Mouse (Mus musculus): ENCODE results near the gene Ankrd13b. TPM values are rescaled to one million over a fixed set of nuclear protein-coding genes. Genes with fewer than 3 reads are reported as not detected.
A peak's percentile ranks its signal among the peaks of the same experiment; 100 is the strongest.

Gene Ankrd13b
- total and polyA plus RNA-seq, 2 experiments = 0.37 to 8.0 TPM

DNA sequence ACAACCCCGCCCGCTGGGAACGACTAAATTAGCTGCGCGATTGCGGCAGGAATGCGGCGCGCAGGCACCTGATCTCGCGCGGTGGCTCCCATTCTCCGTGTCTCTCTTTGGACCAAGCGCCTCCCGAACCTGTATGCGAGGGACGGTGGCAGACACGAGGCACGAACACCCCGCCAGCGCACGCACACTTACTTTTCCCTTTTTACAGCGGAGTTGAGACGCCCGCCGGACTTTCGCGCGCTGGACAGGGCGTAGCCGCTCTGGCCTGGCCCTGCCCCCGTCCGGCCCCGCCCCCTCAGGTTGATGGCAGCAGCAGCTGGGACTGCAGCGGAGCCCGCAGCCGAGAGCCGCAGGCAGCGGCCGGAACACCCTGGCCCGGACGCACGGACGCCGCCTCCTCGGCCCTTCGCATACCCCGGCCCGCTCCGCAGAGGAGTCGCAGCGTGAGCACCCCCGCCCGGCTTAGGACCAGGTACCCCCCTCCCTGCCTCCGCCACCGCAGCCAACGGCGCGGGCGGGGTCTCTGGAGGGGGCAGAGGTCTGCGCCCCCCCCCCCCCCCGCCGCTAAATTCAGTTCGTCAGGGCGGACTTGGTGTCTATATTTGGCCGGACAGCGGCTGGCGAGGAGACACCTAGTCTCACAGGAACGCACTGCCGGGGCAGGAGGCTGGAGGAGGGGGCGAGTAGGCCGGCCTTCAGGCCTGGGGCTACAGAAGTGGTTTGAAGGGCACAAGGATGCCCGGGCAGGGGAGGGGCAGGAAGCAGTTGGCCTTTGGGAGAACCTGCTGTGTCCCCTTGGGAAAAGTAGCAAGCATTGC is 27.0 kb downstream of the Ankrd13b start, which contains the start of gene Coro6:
Coro6 (plus strand) TSS at position 129 of the 818 bp plus-strand sequence.
- Histone ChIP-seq H3K27me3 (ENCODE audit: control insufficient read depth, insufficient read depth, low read length) (peaks cover 3% of the 10 kb centered on the region; the same call in 1 of the 2 replicates), H3K9ac (ENCODE audit: low read depth, low read length) (peak within 1 kb of the TSS; percentile 58), H3K4me1 (ENCODE audit: control insufficient read depth, insufficient read depth, low read length) (peaks cover 6% of the 10 kb centered on the region; the same call in 1 of the 2 replicates), H3K4me3 (ENCODE audit: insufficient read depth, low read depth, low read length) (peak within 1 kb of the TSS; percentile 68), H3K36me3 (ENCODE audit: control insufficient read depth, insufficient read depth, low read length) (no peaks in the 10 kb centered on the region), H3K27ac (replicated peaks; ENCODE audit: insufficient read depth, low read depth, low read length) (no peak within 1 kb of the TSS), H3K79me2 (ENCODE audit: control insufficient read depth, insufficient read depth, low read length) (no peaks in the 10 kb centered on the region)
- 2% methylated on average over 72 of the region's 73 CpGs for WGBS
- TF ChIP-seq CTCF (IDR thresholded peaks at IDR 0.05; ENCODE audit: low read depth, low read length) (no peak), POLR2A (IDR thresholded peaks at IDR 0.05; ENCODE audit: extremely low read depth, insufficient read depth, low read length) (no peak)
- peak; percentile 45 for DNase-seq (ENCODE audit: extremely low read depth, low read depth, low spot score)

DNA sequence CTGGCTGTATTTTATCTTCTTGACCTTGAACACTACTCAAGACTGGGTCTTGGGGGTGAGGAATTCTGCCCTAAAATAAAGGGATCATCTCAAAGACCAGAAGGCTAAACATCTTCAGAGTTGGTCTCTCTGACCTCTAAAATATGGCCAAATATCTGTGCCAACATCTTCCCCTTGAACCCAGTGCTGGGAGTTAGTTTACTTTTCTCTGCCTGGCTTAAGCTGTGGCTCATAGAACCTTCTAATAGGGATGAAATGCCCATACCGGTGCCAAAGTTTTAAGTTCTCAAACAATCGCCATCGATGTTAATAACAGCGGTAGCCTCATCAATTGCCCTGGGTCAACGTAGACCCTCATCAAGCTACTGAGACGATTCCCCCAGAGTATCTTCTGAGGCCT is 27.6 kb downstream of the Ankrd13b start:
- H3K79me2 ChIP-seq (ENCODE audit: control insufficient read depth, insufficient read depth, low read length) = no peaks in the 10 kb centered on the region
- H3K27me3 ChIP-seq (ENCODE audit: control insufficient read depth, insufficient read depth, low read length) = peaks cover 3% of the 10 kb centered on the region; the same call in 1 of the 2 replicates
- H3K4me1 ChIP-seq (ENCODE audit: control insufficient read depth, insufficient read depth, low read length) = peaks cover 3% of the 10 kb centered on the region; the same call in 1 of the 2 replicates
- H3K9ac ChIP-seq (ENCODE audit: low read depth, low read length) = peak overlapping the region; percentile 58; the same call in 1 of the 2 replicates
- peak overlapping the region; percentile 68; the same call in 1 of the 2 replicates for H3K4me3 ChIP-seq (ENCODE audit: insufficient read depth, low read depth, low read length)
- DNase-seq (ENCODE audit: extremely low read depth, low read depth, low spot score) = no peak
- H3K27ac ChIP-seq (replicated peaks; ENCODE audit: insufficient read depth, low read depth, low read length) = no peak overlapping the region
- H3K36me3 ChIP-seq (ENCODE audit: control insufficient read depth, insufficient read depth, low read length) = no peaks in the 10 kb centered on the region
- no peak for TF ChIP-seq CTCF (IDR thresholded peaks at IDR 0.05; ENCODE audit: low read depth, low read length)
- TF ChIP-seq POLR2A (IDR thresholded peaks at IDR 0.05; ENCODE audit: extremely low read depth, insufficient read depth, low read length) = no peak
- 4% methylated on average over 6 of the region's 6 CpGs for WGBS

DNA sequence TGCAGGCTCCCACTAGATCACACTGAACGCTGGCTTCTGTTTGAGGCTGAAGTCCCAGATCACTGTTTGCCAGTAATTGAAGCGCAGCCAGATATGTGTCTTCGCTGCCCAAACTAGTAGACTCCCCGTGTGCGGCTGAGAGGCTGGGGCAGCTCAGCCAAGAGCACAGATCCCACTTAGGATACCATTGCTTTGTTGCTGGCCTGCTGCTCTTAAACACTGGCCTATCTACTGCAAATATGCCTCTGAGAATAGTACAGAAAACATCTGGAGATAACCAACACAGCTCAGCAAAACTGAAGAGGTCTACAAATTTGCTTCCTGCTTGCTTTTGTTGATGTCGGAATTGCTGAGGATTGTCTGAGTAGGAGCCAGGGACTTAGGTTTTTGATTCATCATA is 32.6 kb downstream of the Ankrd13b start:
- Histone ChIP-seq H3K79me2 (ENCODE audit: control insufficient read depth, insufficient read depth, low read length) (no peaks in the 10 kb centered on the region), H3K27ac (replicated peaks; ENCODE audit: insufficient read depth, low read depth, low read length) (no peak overlapping the region), H3K4me1 (ENCODE audit: control insufficient read depth, insufficient read depth, low read length) (peaks cover 2% of the 10 kb centered on the region; the same call in 1 of the 2 replicates), H3K36me3 (ENCODE audit: control insufficient read depth, insufficient read depth, low read length) (peaks cover 8% of the 10 kb centered on the region; the same call in 1 of the 2 replicates), H3K27me3 (ENCODE audit: control insufficient read depth, insufficient read depth, low read length) (no peaks in the 10 kb centered on the region), H3K9ac (ENCODE audit: low read depth, low read length) (no peak overlapping the region), H3K4me3 (ENCODE audit: insufficient read depth, low read depth, low read length) (no peak overlapping the region)
- TF ChIP-seq POLR2A (IDR thresholded peaks at IDR 0.05; ENCODE audit: extremely low read depth, insufficient read depth, low read length) (no peak), CTCF (IDR thresholded peaks at IDR 0.05; ENCODE audit: low read depth, low read length) (no peak)
- peak; percentile 56 for DNase-seq (ENCODE audit: extremely low read depth, low read depth, low spot score)
- WGBS = 24% methylated on average over 6 of the region's 6 CpGs

DNA sequence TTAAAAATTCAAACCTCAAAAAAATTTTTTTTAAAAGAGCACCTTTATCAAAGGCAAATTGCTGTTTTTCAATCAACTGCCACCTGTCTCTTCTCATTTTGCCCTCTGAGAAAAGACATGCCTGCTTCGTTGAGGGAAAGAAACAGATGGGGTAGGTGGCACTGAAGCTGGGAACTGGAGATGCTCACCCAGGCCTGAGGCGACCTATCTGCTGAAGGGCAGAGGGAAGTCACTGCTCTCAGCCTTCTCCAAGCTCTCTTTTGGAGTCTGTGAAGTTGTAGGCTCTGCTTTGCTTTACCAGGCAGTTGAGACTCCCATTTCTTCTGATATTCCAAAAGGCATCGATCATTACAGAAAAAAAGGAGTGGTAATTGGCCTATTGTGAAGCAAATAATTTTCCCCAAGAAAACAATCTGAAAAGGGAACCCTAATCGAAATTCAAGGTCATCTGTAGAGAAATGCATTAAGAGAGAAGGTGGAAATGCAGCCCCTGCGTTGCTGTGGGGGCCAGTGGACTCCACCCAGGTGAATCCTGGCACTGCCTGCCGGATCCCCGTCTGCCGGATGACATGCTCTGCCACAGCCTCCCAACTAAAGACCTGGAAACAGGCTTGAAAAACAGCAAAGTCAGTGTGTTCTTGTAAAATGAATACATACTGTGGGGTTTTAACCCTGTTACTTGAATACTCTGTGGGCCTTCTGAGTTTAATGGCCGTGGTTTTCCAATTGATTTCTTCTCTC is 33.5 kb downstream of the Ankrd13b start:
- Histone ChIP-seq H3K36me3 (ENCODE audit: control insufficient read depth, insufficient read depth, low read length) (peaks cover 11% of the 10 kb centered on the region), H3K27me3 (ENCODE audit: control insufficient read depth, insufficient read depth, low read length) (no peaks in the 10 kb centered on the region), H3K4me1 (ENCODE audit: control insufficient read depth, insufficient read depth, low read length) (peaks cover 2% of the 10 kb centered on the region; the same call in 1 of the 2 replicates), H3K27ac (replicated peaks; ENCODE audit: insufficient read depth, low read depth, low read length) (no peak overlapping the region), H3K4me3 (ENCODE audit: insufficient read depth, low read depth, low read length) (no peak overlapping the region), H3K79me2 (ENCODE audit: control insufficient read depth, insufficient read depth, low read length) (no peaks in the 10 kb centered on the region), H3K9ac (ENCODE audit: low read depth, low read length) (no peak overlapping the region)
- 83% methylated on average over 9 of the region's 9 CpGs for WGBS
- TF ChIP-seq CTCF (IDR thresholded peaks at IDR 0.05; ENCODE audit: low read depth, low read length) (no peak), POLR2A (IDR thresholded peaks at IDR 0.05; ENCODE audit: extremely low read depth, insufficient read depth, low read length) (no peak)
- DNase-seq (ENCODE audit: extremely low read depth, low read depth, low spot score) = no peak

GRCm38 (mm10) chr11:77453388-77453787 is 36.1 kb downstream of the Ankrd13b start:
- peaks cover 32% of the 10 kb centered on the region for H3K36me3 ChIP-seq (ENCODE audit: control insufficient read depth, insufficient read depth, low read length)
- no peaks in the 10 kb centered on the region for H3K27me3 ChIP-seq (ENCODE audit: control insufficient read depth, insufficient read depth, low read length)
- 89% methylated on average over 2 of the region's 2 CpGs for WGBS
- no peak overlapping the region for H3K27ac ChIP-seq (replicated peaks; ENCODE audit: insufficient read depth, low read depth, low read length)
- peaks cover 2% of the 10 kb centered on the region; the same call in 1 of the 2 replicates for H3K4me1 ChIP-seq (ENCODE audit: control insufficient read depth, insufficient read depth, low read length)
- DNase-seq (ENCODE audit: extremely low read depth, low read depth, low spot score) = no peak
- TF ChIP-seq POLR2A (IDR thresholded peaks at IDR 0.05; ENCODE audit: extremely low read depth, insufficient read depth, low read length) = no peak
- no peak for TF ChIP-seq CTCF (IDR thresholded peaks at IDR 0.05; ENCODE audit: low read depth, low read length)
- no peak overlapping the region for H3K9ac ChIP-seq (ENCODE audit: low read depth, low read length)
- H3K79me2 ChIP-seq (ENCODE audit: control insufficient read depth, insufficient read depth, low read length) = no peaks in the 10 kb centered on the region
- H3K4me3 ChIP-seq (ENCODE audit: insufficient read depth, low read depth, low read length) = no peak overlapping the region

Measured in liver, adult 2 months (tissue).